ENCODE assay signal across 8 mouse cellular contexts in the genomic region with DNA sequence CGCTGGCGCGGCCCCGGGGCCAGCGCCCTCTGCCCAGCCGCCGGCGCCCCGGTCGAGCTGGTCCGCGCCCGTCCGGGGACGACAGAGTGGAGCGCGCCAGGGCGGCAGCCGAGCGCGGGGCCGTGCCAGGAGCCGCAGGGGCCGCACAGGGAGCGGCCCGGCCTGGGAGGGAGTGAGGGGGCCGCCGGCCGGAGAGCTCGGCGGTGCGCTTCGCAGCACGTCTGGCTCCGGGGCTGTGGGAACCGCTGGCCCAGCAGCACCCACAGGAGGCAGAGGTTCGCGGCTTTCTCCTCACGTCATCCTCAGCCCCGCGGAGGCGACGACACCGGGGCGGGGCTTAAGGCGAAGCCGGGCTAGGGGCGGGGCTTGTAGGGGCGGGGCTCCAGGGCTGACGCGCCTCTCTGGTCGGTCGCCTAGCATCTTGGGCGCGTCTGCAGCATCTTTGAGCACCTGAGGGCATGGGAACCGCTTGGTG. TPM values are rescaled to one million over a fixed set of nuclear protein-coding genes. Genes with fewer than 3 reads are reported as not detected.
DNase-seq lines count a peak whose midpoint lies in the region; ATAC-seq and TF ChIP-seq lines count a peak whose summit lies in the region.

Gene Trpc1 (minus strand): TSS at position 339 of the 475 bp plus-strand sequence.

- 0 out of 2 replicates have a peak, but pooled peaks cover 1% of the 10 kb centered on the region for H3K27me3 ChIP-seq in ES-Bruce4 (ENCODE audit: control insufficient read depth, insufficient read depth, low read length, poor library complexity, severe bottlenecking)
- no peaks in the 10 kb centered on the region for H3K27me3 ChIP-seq in forebrain, embryonic 14.5 days (replicated peaks; ENCODE audit: control insufficient read depth, insufficient read depth, low read length)
- no peaks in the 10 kb centered on the region; the same call in 1 of the 2 replicates for H3K27me3 ChIP-seq in thymus, adult 2 months (ENCODE audit: control insufficient read depth, insufficient read depth, low read length)

- peak within 1 kb of the TSS; percentile 51 for H3K9ac ChIP-seq in ES-Bruce4 (ENCODE audit: low read depth, poor library complexity, severe bottlenecking)
- peak within 1 kb of the TSS; percentile 87 for H3K9ac ChIP-seq in forebrain, embryonic 14.5 days (ENCODE audit: low read length)

- intact Hi-C loops in heart, postnatal 14 days (cut with DNase I) = no loop called here

- no peaks in the 10 kb centered on the region for H3K9me3 ChIP-seq in ES-Bruce4 (replicated peaks; ENCODE audit: control insufficient read depth, insufficient read depth, low read length, poor library complexity, severe bottlenecking)
- H3K9me3 ChIP-seq in forebrain, embryonic 14.5 days (replicated peaks; ENCODE audit: control insufficient read depth, low read length) = no peaks in the 10 kb centered on the region

- H3K4me3 ChIP-seq in ES-Bruce4 (ENCODE audit: low read depth, low read length) = peak within 1 kb of the TSS; percentile 72
- peak within 1 kb of the TSS; percentile 94 for H3K4me3 ChIP-seq in forebrain, embryonic 14.5 days (ENCODE audit: low read depth, low read length)
- peak within 1 kb of the TSS; percentile 60 for H3K4me3 ChIP-seq in lung, adult 2 months (replicated peaks; ENCODE audit: extremely low read depth, low read depth, low read length)
- H3K4me3 ChIP-seq in olfactory bulb, adult 2 months (ENCODE audit: insufficient read depth, low read depth, low read length) = peak within 1 kb of the TSS; percentile 97
- peak within 1 kb of the TSS; percentile 43 for H3K4me3 ChIP-seq in thymus, adult 2 months (ENCODE audit: control insufficient read depth, insufficient read depth, low read length)

- under 1% methylated on average over 47 of the region's 56 CpGs for WGBS in forebrain, embryonic 14.5 days
- 1% methylated on average over 52 of the region's 56 CpGs for WGBS in lung, adult 2 months
- WGBS in olfactory bulb, adult 2 months = under 1% methylated on average over 55 of the region's 56 CpGs
- WGBS in thymus, adult 2 months = 1% methylated on average over 56 of the region's 56 CpGs

- ATAC-seq in forebrain, embryonic 14.5 days = peak; percentile 99

- peak within 1 kb of the TSS; percentile 78 for H3K4me2 ChIP-seq in forebrain, embryonic 14.5 days (ENCODE audit: low read length)

- peak; percentile 78 for DNase-seq in cerebellum, adult 11 months
- peak; percentile 91 for DNase-seq in forebrain, embryonic 14.5 days (ENCODE audit: low spot score)
- DNase-seq in heart, postnatal 14 days = peak; percentile 82 to 84
- DNase-seq in layer of hippocampus, adult 18-20 months (ENCODE audit: low spot score in 2 of 2) = peak; percentile 80 to 87
- DNase-seq in lung, adult 2 months = peak; percentile 73
- peak; percentile 45 for DNase-seq in thymus, adult 2 months

- TF ChIP-seq EP300 in ES-Bruce4 (IDR thresholded peaks at IDR 0.05; ENCODE audit: insufficient read depth, low read depth, low read length) = no peak

- H3K4me1 ChIP-seq in ES-Bruce4 (ENCODE audit: control insufficient read depth, insufficient read depth, low read length) = no peaks in the 10 kb centered on the region
- H3K4me1 ChIP-seq in forebrain, embryonic 14.5 days (ENCODE audit: control insufficient read depth, insufficient read depth, low read length) = peaks cover 4% of the 10 kb centered on the region
- no peaks in the 10 kb centered on the region for H3K4me1 ChIP-seq in lung, adult 2 months (ENCODE audit: control insufficient read depth, insufficient read depth, low read length)
- H3K4me1 ChIP-seq in olfactory bulb, adult 2 months (ENCODE audit: control insufficient read depth, insufficient read depth, low read length) = peaks cover 7% of the 10 kb centered on the region
- peaks cover 7% of the 10 kb centered on the region; the same call in 1 of the 2 replicates for H3K4me1 ChIP-seq in thymus, adult 2 months (replicated peaks; ENCODE audit: control insufficient read depth, insufficient read depth, low read length)

- no peaks in the 10 kb centered on the region for H3K36me3 ChIP-seq in ES-Bruce4 (ENCODE audit: control insufficient read depth, insufficient read depth, low read length, poor library complexity, severe bottlenecking)
- H3K36me3 ChIP-seq in forebrain, embryonic 14.5 days (ENCODE audit: control insufficient read depth, insufficient read depth, low read length) = no peaks in the 10 kb centered on the region
- H3K36me3 ChIP-seq in thymus, adult 2 months (ENCODE audit: control insufficient read depth, insufficient read depth, low read length) = no peaks in the 10 kb centered on the region

- no peak within 1 kb of the TSS for H3K27ac ChIP-seq in ES-Bruce4 (ENCODE audit: insufficient read depth, low read length)
- H3K27ac ChIP-seq in forebrain, embryonic 14.5 days (ENCODE audit: low read depth, low read length) = 0 out of 2 replicates have a peak within 1 kb of the TSS, but pooled peaks have one; percentile 27
- peak within 1 kb of the TSS; percentile 33; the same call in 1 of the 2 replicates for H3K27ac ChIP-seq in olfactory bulb, adult 2 months (ENCODE audit: insufficient read depth, low read depth, low read length)
- H3K27ac ChIP-seq in thymus, adult 2 months (ENCODE audit: control insufficient read depth, insufficient read depth, low read length) = no peak within 1 kb of the TSS

- TF ChIP-seq POLR2A in ES-Bruce4 (IDR thresholded peaks at IDR 0.05; ENCODE audit: insufficient read depth, low read length) = no peak
- peak; percentile 74; the same call in 1 of the 2 replicates for TF ChIP-seq POLR2A in lung, adult 2 months (IDR thresholded peaks at IDR 0.05; ENCODE audit: borderline replicate concordance, extremely low read depth, low read depth, low read length)
- peak; percentile 69 for TF ChIP-seq POLR2A in olfactory bulb, adult 2 months (IDR thresholded peaks at IDR 0.05; ENCODE audit: insufficient read depth, low read depth, low read length)
- no peak for TF ChIP-seq POLR2A in thymus, adult 2 months (IDR thresholded peaks at IDR 0.05; ENCODE audit: control insufficient read depth, extremely low read depth, insufficient read depth, low read length, poor library complexity)

- TF ChIP-seq CTCF in ES-Bruce4 (IDR thresholded peaks at IDR 0.05; ENCODE audit: low read depth, low read length) = no peak
- no peak for TF ChIP-seq CTCF in lung, adult 2 months (IDR thresholded peaks at IDR 0.05; ENCODE audit: insufficient read depth, low read length)
- no peak for TF ChIP-seq CTCF in olfactory bulb, adult 2 months (IDR thresholded peaks at IDR 0.05; ENCODE audit: insufficient read depth, low read depth, low read length)
- no peak for TF ChIP-seq CTCF in thymus, adult 2 months (IDR thresholded peaks at IDR 0.05; ENCODE audit: borderline replicate concordance, control insufficient read depth, extremely low read depth, insufficient read depth, low read length, poor library complexity)

RNA-seq across cellular contexts. Expression of gene Trpc1, which starts in this region (rescaled TPM):
- 4.9 and 6.2 TPM in 2 replicates for polyA plus RNA-seq in ES-Bruce4 (2011; ENCODE audit: insufficient read depth, insufficient read length, low read depth, missing spikeins)
- polyA plus RNA-seq in forebrain, embryonic 14.5 days (2014; fragmentation: Nextera tagmentation; extraction: Ambion mirVana) = 4.5 and 4.6 TPM in 2 replicates
- 1 to 10 TPM; 6.7 to 8.6 TPM for total RNA-seq in heart, postnatal 14 days (2021)
- total RNA-seq in layer of hippocampus, adult 18-20 months (2021) = 10 to 100 TPM; 39.5 to 42.4 TPM
- polyA plus RNA-seq in lung, adult 2 months (2012; rRNA removed) = 5.7 and 6.4 TPM in 2 replicates
- not detected in 2 replicates for polyA plus RNA-seq in olfactory bulb, adult 2 months (2012; ENCODE audit: insufficient read depth, insufficient read length, low replicate concordance, missing spikeins)
- 1.2 and 2.0 TPM in 2 replicates for polyA plus RNA-seq in thymus, adult 2 months (2012; rRNA removed)

Comparison
In these comparisons a context has a peak if more than half of its experiments do, and no peak if none do; other contexts are left out.
1. RNA of gene Trpc1 (total RNA-seq): 39.5 to 42.4 TPM in layer of hippocampus, adult 18-20 months; 6.7 to 8.6 TPM in heart, postnatal 14 days; every median in the first group is over 4 times any median in the second.
2. H3K27ac ChIP-seq: peak in forebrain, embryonic 14.5 days (single experiment) and olfactory bulb, adult 2 months (single experiment); none in ES-Bruce4 (single experiment) and thymus, adult 2 months (single experiment).
3. H3K4me3 ChIP-seq: peak in every context shown above with its lines; median percentile 97 in olfactory bulb, adult 2 months; 94 in forebrain, embryonic 14.5 days; 72 in ES-Bruce4; 60 in lung, adult 2 months; 43 in thymus, adult 2 months.
4. POLR2A ChIP-seq: peak in lung, adult 2 months (single experiment) and olfactory bulb, adult 2 months (single experiment); none in ES-Bruce4 (single experiment) and thymus, adult 2 months (single experiment).
5. Peak in every context shown above with its lines, with median percentiles within 50 percentile points of each other: DNase-seq.